Mouse (Mus musculus) layer of hippocampus, adult 9-11 months (tissue): Measurements from ENCODE around the gene BC004004.
"Not testable (repeated sequence)": the region's sequence is repeated elsewhere in the genome, so short reads cannot be mapped to it uniquely, and the experiment has no call there.

Source experiments
- DNase-seq: peaks from one replicate; pipeline ENCODE4 v3.0.0; 2022

BC004004 gene

DNA sequence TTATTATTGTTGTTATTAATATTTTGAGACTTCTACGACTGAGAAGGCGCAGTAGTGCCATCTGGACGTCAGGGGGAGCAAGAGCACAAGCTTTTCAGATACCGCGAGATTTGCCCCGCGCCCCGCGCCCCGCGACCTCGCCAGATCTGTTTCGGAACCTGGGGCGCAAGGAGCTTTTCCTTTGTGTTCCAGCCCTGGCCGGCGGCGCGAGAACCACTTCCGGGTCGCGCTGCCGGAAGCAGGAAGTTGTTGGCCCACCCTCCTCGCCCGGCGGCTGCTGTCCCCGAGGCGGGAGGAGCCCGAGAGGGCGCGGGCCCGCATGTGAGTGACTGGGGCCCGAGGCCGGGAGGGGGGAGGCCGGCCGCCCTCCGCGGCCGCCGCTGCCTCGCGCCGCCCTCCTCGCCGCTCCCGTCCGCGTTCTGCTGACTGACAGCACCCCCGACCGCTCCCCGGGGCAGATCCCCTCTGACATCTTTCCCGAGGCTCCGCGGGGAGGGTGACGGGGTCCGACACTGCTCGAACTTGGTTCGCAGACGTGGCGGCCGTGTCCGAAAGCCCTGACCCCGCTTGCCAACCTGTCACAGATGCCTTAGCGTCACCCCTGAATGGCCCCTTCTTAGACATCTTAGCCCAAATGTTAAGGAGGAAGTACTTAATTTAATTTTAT lies at the start of gene BC004004:
Gene BC004004, plus strand, starts transcription at position 107 of the 667 bp plus-strand sequence.
- peak; percentile 97 for DNase-seq

DNA sequence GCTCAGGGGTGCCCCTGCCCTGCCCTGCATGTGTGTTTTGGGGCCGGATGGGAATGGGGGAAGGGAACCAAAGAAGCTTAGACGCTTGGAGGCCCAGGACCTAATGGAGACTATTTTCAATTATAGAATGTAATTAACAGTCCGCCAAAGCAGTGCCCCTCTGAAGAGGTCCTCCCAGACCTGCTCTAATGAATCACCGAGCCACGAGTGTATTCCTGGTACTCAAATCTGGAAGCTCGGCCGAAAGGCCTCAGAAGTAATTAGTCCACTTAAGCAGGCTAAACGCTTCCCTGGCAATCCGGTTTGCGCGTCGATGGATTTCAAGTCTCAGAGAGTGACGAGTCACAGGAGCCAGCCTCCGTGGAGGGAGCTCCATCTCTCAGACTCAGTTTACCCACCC lies 48.0 kb upstream of the BC004004 start:
- DNase-seq = no peak

DNA sequence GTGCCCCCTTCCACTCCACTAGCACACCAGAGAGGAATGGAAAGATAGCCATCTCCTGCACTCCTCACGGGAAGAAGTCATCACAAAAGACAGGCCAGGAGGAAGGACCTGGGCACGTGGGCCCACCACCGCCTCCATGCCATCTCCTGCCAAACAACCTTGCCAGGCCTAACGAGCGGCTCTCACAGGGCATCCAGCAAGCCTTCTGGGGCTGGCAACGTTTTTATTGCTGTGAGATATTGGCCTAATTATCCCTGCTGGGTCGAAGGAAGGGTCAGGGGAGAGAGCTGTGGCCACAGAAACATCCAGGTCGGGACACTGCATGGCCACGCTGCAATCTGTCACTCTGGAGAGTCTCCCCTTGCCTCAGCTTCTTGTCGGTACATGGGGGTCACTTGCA lies 37.5 kb upstream of the BC004004 start:
- no peak for DNase-seq

GRCm38 (mm10) chr17:29236111-29236510 lies 32.5 kb upstream of the BC004004 start:
- DNase-seq = no peak

GRCm38 (mm10) chr17:29237267-29237771 lies 31.3 kb upstream of the BC004004 start:
- no peak for DNase-seq

GRCm38 (mm10) chr17:29237772-29238420 lies 30.7 kb upstream of the BC004004 start, which contains the start of gene Cpne5:
Gene Cpne5, minus strand, starts transcription at chr17:29238167.
- peak; percentile 34 for DNase-seq

- DNase-seq = no peak
Measured at GRCm38 (mm10) chr17:29238421-29238945, 30.1 kb upstream of the BC004004 start.

DNA sequence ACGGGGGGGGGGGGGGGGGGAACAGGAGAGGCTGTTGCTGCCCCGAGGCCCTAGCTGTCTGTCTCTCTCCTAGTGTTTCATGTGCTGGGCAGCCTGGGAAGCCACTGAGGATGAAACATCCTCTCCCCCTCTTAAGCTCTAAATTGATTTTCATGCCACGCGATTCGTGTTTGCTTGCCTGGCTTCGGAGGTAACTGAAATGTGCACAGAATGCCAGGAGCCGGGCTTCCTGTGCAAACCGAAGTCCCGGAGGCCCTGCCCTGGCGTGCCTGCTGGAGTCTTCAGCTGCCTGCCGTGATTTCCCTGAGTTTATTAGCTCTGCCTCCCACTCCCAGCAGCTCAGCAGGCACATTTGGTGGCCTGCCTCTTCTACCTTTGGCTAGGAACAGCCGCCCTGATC lies 23.7 kb upstream of the BC004004 start:
- DNase-seq = no peak

- DNase-seq = peak; percentile 60
Measured at GRCm38 (mm10) chr17:29245725-29246124, 22.9 kb upstream of the BC004004 start.

GRCm38 (mm10) chr17:29246602-29247001 lies 22.0 kb upstream of the BC004004 start:
- peak; percentile 42 for DNase-seq

DNA sequence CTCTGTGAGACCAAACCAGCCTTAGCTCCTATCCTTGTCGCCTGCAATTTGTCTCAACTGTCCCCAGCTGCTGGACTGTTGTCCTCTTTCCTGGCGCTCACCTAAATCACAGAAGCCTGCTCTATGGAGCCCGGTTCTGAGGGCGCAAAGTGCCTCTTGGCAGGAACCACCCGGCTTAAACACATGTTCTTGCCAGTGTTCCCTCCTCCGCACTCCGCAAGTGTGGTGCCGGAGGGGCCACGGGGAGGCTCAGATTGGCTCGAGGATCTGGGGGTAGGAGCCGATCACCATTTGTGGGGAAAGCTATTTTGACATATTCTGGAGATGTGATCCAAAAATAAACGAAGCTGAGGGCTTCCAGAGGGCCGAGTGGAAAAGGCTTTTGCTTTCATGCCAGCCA lies 20.7 kb upstream of the BC004004 start:
- no peak for DNase-seq

DNA sequence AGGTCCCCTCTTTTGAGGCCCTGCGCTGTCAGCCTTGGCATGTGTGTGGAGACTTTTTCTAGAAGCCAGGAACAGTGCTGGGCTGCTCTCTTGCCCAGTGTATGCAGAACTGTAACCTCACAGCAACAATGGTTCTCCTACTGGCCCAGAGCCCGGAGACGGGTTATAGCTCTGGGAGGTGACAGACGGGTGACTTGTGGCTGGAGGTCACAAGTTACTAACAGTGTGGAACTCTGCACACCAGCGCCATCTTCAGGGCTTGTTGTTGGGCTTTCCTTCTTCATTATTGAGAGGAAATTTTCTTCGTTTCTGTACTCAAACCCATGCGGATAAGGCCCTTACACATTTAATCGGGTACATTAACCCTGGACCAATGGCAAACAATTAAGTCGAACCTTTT lies 19.1 kb upstream of the BC004004 start:
- DNase-seq = no peak

DNA sequence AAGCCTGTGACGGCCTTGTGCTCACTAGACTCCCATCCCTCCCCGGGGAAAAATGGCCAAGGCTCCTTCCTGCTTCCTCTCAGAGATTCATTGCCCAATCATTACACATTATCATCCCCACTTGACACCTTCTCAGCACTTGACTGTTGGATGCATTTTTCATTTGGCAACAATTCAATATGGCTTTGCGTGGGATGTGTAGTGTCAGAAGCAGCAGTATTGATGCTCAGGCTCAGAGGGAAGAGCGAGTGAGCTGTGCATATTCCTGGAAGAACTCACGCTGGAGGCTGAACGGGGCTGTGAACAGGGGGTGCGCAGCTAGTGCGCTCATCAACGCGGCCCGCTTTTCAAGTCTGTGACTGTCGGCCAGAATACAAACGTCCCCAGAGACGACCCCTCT lies 17.6 kb upstream of the BC004004 start:
- peak; percentile 35 for DNase-seq

DNA sequence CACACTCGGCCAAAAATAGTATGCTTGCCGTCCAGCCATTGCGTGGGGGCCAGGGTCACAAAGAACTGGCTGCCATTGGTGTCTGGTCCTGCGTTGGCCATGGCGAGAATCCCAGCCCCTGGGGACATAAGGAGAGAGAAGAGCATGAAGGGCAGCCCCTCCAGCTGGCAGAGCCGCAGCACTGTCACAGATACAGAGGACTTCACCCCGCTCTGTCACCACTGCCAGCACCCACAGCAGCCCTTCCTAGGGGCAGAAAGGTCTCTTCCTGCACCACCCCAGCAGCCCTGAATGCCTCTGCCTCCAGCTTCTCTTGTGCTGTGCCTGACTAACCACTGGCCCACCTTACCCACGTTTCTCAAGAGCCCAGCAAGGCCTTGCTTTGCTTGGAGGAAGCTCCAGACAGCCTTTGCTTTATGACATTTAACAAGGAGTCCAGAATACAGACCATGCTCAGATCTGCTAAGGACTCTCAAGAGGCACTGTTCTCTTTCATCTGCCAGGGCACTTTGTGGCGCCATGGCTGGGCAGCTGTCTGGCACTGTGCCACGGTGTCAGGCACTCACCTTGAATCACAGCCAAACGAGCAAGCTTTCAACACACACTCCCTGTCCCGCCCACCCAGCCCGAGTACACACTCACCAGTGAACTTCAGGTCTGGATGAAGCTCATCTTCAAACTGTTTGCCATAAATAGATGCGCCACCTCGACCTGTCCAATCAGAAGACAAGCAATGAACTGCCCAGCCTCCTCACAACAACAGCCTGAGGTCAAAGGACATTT lies 16.8 kb upstream of the BC004004 start:
- no peak for DNase-seq

- DNase-seq = no peak
Measured at GRCm38 (mm10) chr17:29253236-29253635, 15.4 kb upstream of the BC004004 start.

DNA sequence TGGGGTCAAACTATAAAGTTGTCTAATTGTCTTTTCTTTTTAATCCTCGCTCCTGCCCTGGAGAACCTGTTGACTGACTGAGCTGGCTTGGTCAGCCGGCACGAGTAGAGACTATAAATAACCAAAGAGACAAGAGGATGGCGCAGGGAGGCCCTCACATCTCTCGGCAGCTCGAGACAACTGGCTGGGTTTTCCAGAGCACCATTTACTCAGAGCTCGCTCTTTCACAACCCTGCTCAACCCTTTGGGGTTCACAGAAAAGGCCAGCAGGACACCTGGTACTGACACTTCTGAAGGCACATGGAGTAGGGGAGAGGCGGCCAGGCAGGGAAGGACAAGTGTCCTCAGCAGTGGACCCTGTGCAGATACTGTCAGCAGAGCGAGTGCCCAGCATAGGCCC lies 14.9 kb upstream of the BC004004 start:
- DNase-seq = no peak

DNA sequence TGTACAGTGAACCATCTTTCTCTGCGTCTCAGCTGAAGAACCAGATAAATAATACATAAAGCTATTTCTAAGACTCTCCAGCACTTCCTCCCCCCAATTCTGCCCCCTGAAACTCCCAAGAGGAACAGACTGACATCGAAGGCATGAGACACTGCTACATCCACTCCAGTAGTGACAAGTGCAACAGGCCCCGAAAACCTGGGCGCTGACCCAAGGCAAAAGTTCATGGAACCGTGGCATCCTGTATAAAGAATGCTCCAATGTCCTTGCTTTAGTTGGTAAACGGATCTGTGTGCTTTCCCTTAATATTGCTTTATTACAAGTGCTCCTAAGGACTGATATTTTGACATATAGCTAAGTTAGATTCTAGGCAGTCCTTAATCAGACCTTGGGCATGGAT lies 13.8 kb upstream of the BC004004 start:
- DNase-seq = not testable (repeated sequence)

- no peak for DNase-seq
Measured at GRCm38 (mm10) chr17:29256507-29256906, 12.1 kb upstream of the BC004004 start.

GRCm38 (mm10) chr17:29257001-29257511 lies 11.5 kb upstream of the BC004004 start:
- DNase-seq = no peak

DNA sequence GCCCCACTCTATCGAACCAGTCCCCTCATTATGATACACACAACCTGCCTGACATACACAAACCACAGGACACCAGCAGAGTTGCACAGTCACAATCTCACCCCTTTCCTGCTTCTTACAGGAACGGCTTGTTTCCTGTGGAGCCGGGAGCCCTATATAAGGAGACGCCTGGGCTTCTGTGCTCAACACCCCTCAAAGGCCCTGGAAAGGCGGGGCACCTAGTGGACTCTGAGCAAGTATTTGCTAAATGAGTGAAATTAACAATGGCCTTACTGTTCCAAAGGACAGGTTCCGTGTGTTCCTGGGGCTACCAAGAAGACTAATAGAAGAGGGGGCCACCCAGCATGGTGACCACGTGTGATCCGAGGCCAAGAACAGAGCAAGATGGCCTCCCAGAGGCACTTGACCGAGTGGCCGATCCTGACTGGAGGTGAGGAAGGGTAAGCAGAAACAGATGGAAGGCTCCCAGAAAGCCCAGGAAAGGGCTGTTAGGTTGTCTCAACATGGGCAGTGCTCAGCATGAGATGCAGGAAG lies 10.5 kb upstream of the BC004004 start:
- no peak for DNase-seq

GRCm38 (mm10) chr17:29258921-29259320 lies 9.7 kb upstream of the BC004004 start:
- DNase-seq = no peak

GRCm38 (mm10) chr17:29259489-29259888 lies 9.1 kb upstream of the BC004004 start:
- peak; percentile 61 for DNase-seq

DNA sequence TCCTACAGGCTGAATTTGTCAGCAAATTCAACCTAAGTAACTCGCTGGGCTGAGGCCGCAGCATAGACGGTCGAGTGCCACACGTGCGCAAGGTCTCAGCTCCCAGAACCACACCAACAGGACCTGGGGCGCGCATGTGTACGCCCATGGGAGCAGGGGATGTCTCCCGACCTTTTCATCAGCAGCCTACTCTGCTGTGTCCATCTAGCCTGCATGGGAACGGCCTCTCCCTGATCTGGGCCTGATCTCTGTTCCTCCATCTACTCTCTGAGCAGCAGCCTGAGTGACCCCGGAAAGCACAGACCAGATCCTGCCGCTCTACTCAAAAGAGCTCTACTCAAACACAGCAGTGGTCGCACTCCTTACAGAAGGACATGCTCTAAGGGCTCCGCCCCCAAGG lies 8.1 kb upstream of the BC004004 start:
- no peak for DNase-seq
